In the genomic region with DNA sequence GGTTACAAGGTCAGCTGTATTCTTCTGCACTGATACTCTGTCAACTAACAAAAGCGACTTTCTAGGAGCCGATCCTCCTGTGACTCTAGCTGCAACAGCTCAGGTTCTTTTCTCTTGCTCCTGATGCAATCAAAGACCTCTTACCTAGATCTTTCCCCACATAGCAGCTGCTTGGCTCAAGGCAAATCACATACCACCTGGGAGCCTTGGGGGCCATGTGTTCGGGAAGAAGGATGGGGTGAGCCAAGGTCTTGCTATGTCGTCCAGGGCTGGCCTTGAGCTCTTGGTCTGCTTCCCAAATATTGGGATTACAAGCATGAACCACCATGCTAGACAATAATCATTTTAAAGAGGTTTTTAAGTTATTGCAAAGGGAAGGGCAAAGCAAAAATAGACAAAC, we compare ENCODE assay signal across 41 mouse cellular contexts. TPM values are rescaled to one million over a fixed set of nuclear protein-coding genes. Genes with fewer than 3 reads are reported as not detected.
"Had no signal": no experiment of that assay in that cellular context is flagged by ENCODE, and none has a peak within 500 bp of the region (broad histone marks: within the 10 kb centered on the region; RNA-seq: fewer than 3 reads in every experiment).

No protein-coding gene starts in this region.

- H3K27me3 ChIP-seq: heart, embryonic 12.5 days; hindbrain, embryonic 12.5 days; intestine, embryonic 15.5 days; limb, embryonic 12.5 days; liver, embryonic 13.5 days; liver, embryonic 15.5 days had no signal

- H3K9ac ChIP-seq: heart, embryonic 12.5 days; hindbrain, embryonic 12.5 days; hindbrain, embryonic 14.5 days; intestine, embryonic 15.5 days; limb, embryonic 12.5 days; liver, embryonic 13.5 days; liver, embryonic 15.5 days; liver, postnatal 0 days had no signal

- DNase-seq: gastrocnemius, postnatal 14 days; gastrocnemius, postnatal 36 days; heart, adult 18-20 months; heart, postnatal 10 days; heart, postnatal 4 days; kidney, adult 18-20 months; kidney, adult 8-10 months; kidney, postnatal 10 days; kidney, postnatal 25 days; kidney, postnatal 4 days; liver; liver, embryonic 13.5 days; liver, postnatal 0 days had no signal

- H3K4me3 ChIP-seq: heart, embryonic 10.5 days; heart, embryonic 12.5 days; hindbrain, embryonic 10.5 days; hindbrain, embryonic 12.5 days; intestine, embryonic 15.5 days; layer of hippocampus, adult 2 months; left cerebral cortex, adult 2 months; limb, embryonic 10.5 days; limb, embryonic 12.5 days; liver, embryonic 13.5 days; liver, embryonic 15.5 days had no signal

- H3K4me1 ChIP-seq: heart, embryonic 10.5 days; heart, embryonic 12.5 days; hindbrain, embryonic 10.5 days; hindbrain, embryonic 12.5 days; limb, embryonic 10.5 days; limb, embryonic 12.5 days; liver, embryonic 13.5 days; liver, embryonic 15.5 days had no signal

- H3K4me2 ChIP-seq: heart, embryonic 12.5 days; hindbrain, embryonic 12.5 days; hindbrain, embryonic 14.5 days; intestine, embryonic 15.5 days; limb, embryonic 12.5 days; liver, embryonic 13.5 days; liver, embryonic 15.5 days had no signal

- ATAC-seq: hindbrain, embryonic 16.5 days; inflammation-experienced regulatory T-cells, adult 6 months; intestine, embryonic 15.5 days; intestine, postnatal 0 days; liver, postnatal 0 days had no signal

- H3K9me3 ChIP-seq: heart, embryonic 10.5 days; heart, embryonic 12.5 days; hindbrain, embryonic 10.5 days; hindbrain, embryonic 12.5 days; intestine, embryonic 15.5 days; limb, embryonic 10.5 days; limb, embryonic 12.5 days; liver, embryonic 13.5 days; liver, embryonic 15.5 days had no signal

- H3K27ac ChIP-seq: heart, embryonic 10.5 days; hindbrain, embryonic 10.5 days; hindbrain, embryonic 12.5 days; hindbrain, embryonic 14.5 days; intestine, embryonic 15.5 days; layer of hippocampus, adult 2 months; left cerebral cortex, adult 2 months; limb, embryonic 10.5 days; limb, embryonic 12.5 days; liver, embryonic 13.5 days; liver, embryonic 15.5 days had no signal

- H3K36me3 ChIP-seq: heart, embryonic 10.5 days; heart, embryonic 12.5 days; hindbrain, embryonic 10.5 days; hindbrain, embryonic 12.5 days; intestine, embryonic 15.5 days; limb, embryonic 10.5 days; limb, embryonic 12.5 days; liver, embryonic 13.5 days; liver, embryonic 15.5 days had no signal

RNA-seq across cellular contexts. Expression of a gene that starts 39.2 kb away (rescaled TPM):
- total RNA-seq: gastrocnemius, adult 18-20 months; gastrocnemius, adult 8-10 months; gastrocnemius, postnatal 14 days; gastrocnemius, postnatal 36 days; granulocyte monocyte progenitor cell, adult 5-6 weeks; heart, adult 18-20 months; heart, adult 8-10 months; heart, postnatal 10 days; heart, postnatal 25 days; heart, postnatal 4 days; layer of hippocampus, adult 2 months; layer of hippocampus, postnatal 10 days; layer of hippocampus, postnatal 25 days; left cerebral cortex, adult 2 months; left cerebral cortex, postnatal 14 days; left cerebral cortex, postnatal 36 days had no signal
- polyA plus RNA-seq: heart, embryonic 10.5 days; heart, embryonic 12.5 days; heart, embryonic 14.5 days; heart, embryonic 16.5 days; hindbrain, embryonic 10.5 days; hindbrain, embryonic 14.5 days; hindbrain, embryonic 16.5 days; inflammation-experienced regulatory T-cells, adult 6 months; intestine, embryonic 15.5 days; intestine, postnatal 0 days; kidney, embryonic 14.5 days; kidney, embryonic 16.5 days; limb, embryonic 10.5 days; limb, embryonic 12.5 days; limb, embryonic 14.5 days; liver, embryonic 13.5 days had no signal
